Mouse (Mus musculus) heart, postnatal 0 days (tissue): Measurements from ENCODE around the gene Olfr628.

Experiments used
- CTCF ChIP-seq: IDR thresholded peaks from 2 replicates; pipeline ENCODE4 v1.5.1; 2016; ENCODE audit warnings: antibody characterized with exemption, control low read depth, low read depth
- EP300 ChIP-seq: IDR thresholded peaks from 2 replicates; pipeline ENCODE4 v1.6.1; 2016; ENCODE audit warnings: antibody characterized with exemption, low read depth

DNA sequence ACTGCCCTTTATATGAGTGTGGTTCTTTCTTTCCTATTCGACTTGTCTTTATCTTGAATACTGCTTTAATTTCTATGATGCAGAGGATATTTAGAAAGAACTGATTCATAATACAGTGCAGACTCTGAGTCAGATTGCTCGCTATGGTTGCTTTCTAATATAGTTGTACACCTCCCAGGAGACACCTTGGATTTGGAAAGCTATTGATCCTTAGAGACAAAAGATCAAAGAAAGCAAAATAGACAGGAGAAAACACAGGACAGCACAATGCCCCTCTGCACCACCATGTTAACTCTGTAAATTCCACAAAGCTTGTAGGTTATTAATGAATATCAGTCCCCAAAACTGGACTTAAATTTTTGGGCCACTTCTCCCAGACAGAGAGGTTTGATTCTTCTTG lies 14.7 kb downstream of the Olfr628 start, which contains the start of gene Olfr629:
- TF ChIP-seq EP300, result no peak
- TF ChIP-seq CTCF, result no peak
